ENCODE assay signal across 8 mouse cellular contexts in the genomic region with DNA sequence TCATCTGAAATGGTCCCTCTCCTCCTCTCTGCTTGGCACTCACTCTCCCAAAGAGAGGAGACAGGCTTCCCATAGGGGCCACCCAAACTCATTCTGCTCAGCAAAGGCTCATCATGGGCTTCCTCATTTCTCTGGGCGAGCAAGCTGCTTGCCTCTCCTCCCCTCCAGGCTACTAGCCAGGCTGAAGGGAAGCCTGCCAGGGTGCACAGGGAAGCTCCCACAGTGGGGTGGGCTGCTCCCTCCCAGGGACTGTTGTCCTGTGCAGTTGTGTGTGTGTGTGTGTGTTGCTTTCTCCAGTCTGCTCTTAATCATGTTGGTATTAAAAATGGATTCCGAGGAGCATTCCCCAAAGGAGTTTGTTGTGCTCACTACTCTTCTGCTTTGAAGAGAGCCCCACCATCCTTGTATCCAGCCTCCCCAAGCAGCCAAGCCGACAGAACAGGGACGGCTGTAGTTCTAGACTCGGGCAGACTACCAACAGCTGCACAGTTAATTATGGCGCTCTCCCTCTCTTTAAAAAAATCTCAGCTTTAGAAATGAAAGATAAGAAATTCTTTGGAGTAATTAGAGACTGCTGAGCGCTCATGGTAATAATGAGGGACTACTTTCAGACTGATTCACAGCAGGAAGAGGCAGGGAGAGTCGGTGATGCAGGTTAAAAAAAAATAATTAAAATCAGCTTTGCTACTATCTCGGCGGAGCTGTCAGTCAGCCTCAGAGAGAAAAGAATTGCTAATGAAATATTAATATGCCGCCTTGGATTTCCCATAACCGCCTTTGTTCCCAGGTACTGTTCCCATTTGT.
A peak's percentile ranks its signal among the peaks of the same experiment; 100 is the strongest.
DNase-seq lines count a peak whose midpoint lies in the region; ATAC-seq lines count a peak whose summit lies in the region.
"Had no signal": no experiment of that assay in that cellular context is flagged by ENCODE, and none has a peak within 500 bp of the region (broad histone marks: within the 10 kb centered on the region; RNA-seq: fewer than 3 reads in every experiment).

No protein-coding gene starts in this region.

- peaks cover 44% of the 10 kb centered on the region for H3K4me1 ChIP-seq in forebrain, embryonic 15.5 days
- peaks cover 39% of the 10 kb centered on the region for H3K4me1 ChIP-seq in midbrain, embryonic 12.5 days

- ATAC-seq in forebrain, embryonic 15.5 days (replicated peaks) = peak; percentile 90
- ATAC-seq in midbrain, embryonic 12.5 days (ENCODE audit: low FRiP score, low read depth) = peak; percentile 64

- no peak overlapping the region for H3K4me3 ChIP-seq in forebrain, embryonic 15.5 days
- no peak overlapping the region for H3K4me3 ChIP-seq in midbrain, embryonic 12.5 days
- H3K4me3 ChIP-seq: limb, embryonic 13.5 days had no signal

- H3K9ac ChIP-seq in forebrain, embryonic 15.5 days (replicated peaks) = peak overlapping the region; percentile 22
- no peak overlapping the region for H3K9ac ChIP-seq in midbrain, embryonic 12.5 days (replicated peaks)
- H3K9ac ChIP-seq: limb, embryonic 13.5 days had no signal

- peak overlapping the region; percentile 30 for H3K4me2 ChIP-seq in forebrain, embryonic 15.5 days (replicated peaks)
- H3K4me2 ChIP-seq in midbrain, embryonic 12.5 days (replicated peaks) = peak overlapping the region; percentile 28
- H3K4me2 ChIP-seq: limb, embryonic 13.5 days had no signal

- no peaks in the 10 kb centered on the region for H3K36me3 ChIP-seq in forebrain, embryonic 15.5 days
- no peaks in the 10 kb centered on the region for H3K36me3 ChIP-seq in midbrain, embryonic 12.5 days
- H3K36me3 ChIP-seq: limb, embryonic 13.5 days had no signal

- H3K9me3 ChIP-seq in forebrain, embryonic 15.5 days = no peaks in the 10 kb centered on the region
- H3K9me3 ChIP-seq in midbrain, embryonic 12.5 days = no peaks in the 10 kb centered on the region
- H3K9me3 ChIP-seq: limb, embryonic 13.5 days had no signal

- DNase-seq in lung, postnatal 10 days = peak; percentile 69
- DNase-seq in lung, postnatal 25 days (ENCODE audit: low spot score) = no peak
- peak; percentile 69 for DNase-seq in heart, postnatal 4 days
- peak; percentile 11 for DNase-seq in urinary bladder, postnatal 25 days (ENCODE audit: low spot score)
- no peak for DNase-seq in spleen, postnatal 14 days (ENCODE audit: low spot score in 2 of 2)

- 3% methylated on average over 12 of the region's 12 CpGs for WGBS in forebrain, embryonic 15.5 days
- WGBS in midbrain, embryonic 12.5 days = 16% methylated on average over 12 of the region's 12 CpGs

- peak overlapping the region; percentile 98 for H3K27ac ChIP-seq in forebrain, embryonic 15.5 days (replicated peaks)
- peak overlapping the region; percentile 91 for H3K27ac ChIP-seq in midbrain, embryonic 12.5 days (replicated peaks)
- H3K27ac ChIP-seq: limb, embryonic 13.5 days had no signal

- H3K27me3 ChIP-seq in forebrain, embryonic 15.5 days = no peaks in the 10 kb centered on the region
- H3K27me3 ChIP-seq in midbrain, embryonic 12.5 days = no peaks in the 10 kb centered on the region
- H3K27me3 ChIP-seq: limb, embryonic 13.5 days had no signal

Comparison
In these comparisons a context has a peak if more than half of its experiments do, and no peak if none do; other contexts are left out.
1. DNase-seq: peak in lung, postnatal 10 days (single experiment), heart, postnatal 4 days (single experiment) and urinary bladder, postnatal 25 days (single experiment); none in lung, postnatal 25 days (single experiment) and spleen, postnatal 14 days (0 of 2).